Mouse (Mus musculus): ENCODE data around the gene Asb12.
"Not testable (repeated sequence)": the region's sequence is repeated elsewhere in the genome, so short reads cannot be mapped to it uniquely, and the experiment has no call there.

The Asb12 gene

DNA sequence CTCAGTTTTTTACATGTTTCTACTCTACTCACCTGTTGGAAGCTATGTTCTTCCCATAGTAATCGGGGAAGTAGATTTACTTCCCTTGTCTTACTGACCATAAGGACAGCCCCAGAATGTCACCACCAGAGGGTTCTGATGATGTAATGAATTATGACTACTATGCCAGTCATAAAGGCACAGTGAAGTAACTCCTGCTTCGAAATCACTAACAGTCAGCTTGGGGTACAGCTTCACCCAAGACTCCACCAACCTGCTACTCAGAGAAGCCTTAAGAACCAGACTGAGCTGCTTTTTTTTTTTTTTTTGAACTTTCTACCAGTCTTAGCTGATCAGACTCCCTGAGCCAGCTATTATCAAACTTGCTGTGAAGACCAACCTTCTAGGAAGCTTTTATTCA, at the start of gene Asb12, which contains the start of gene Pfn5:
Asb12 (minus strand) TSS at position 101 of the 400 bp plus-strand sequence.
Pfn5 (plus strand) TSS at position 218 of the 400 bp plus-strand sequence.
- no peak for DNase-seq (ENCODE audit: low read depth, low spot score)

DNA sequence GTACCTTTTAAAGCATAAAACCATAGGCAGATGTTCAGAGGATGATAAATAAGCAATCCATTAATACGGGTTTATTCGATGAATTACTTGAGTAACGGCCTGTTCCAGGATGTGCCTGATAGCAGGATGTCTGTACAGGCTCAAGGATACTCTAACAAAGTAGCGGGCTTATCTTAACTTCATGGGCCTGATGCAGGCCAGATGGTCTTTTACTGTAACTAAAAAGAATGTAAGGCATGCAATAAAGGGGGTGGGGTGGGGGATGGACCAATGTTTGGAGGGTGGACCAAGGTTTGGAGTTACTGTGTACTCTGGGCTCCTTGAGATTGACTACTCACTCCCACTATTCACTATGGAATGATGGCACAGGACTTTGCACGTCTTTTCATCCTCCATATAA, 42.8 kb upstream of the Asb12 start:
- DNase-seq (ENCODE audit: low read depth, low spot score): no peak

DNA sequence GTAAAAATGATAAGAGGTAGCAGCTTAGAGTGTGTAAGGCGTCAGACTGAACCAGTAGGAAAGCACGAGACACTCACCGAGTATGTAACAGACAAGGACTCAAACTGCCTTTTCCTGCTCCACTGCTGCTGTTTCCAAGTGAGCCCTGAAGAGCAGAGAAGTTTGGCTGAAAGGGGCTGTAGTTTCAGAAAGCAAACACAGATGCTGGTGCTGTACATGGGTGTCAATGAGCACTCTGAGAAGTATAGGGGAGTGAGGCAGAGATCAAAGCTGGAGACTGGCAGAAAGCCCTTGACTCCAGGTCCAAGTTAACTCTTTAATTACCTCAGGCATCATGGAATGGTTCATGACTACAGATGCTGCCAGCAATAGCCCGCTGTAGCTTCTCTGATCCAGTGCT, 3.5 kb downstream of the Asb12 start:
- DNase-seq (ENCODE audit: low read depth, low spot score): no peak

GRCm38 (mm10) chrX:95535493-95535892, 22.3 kb downstream of the Asb12 start:
- not testable (repeated sequence) for DNase-seq (ENCODE audit: low read depth, low spot score)

DNA sequence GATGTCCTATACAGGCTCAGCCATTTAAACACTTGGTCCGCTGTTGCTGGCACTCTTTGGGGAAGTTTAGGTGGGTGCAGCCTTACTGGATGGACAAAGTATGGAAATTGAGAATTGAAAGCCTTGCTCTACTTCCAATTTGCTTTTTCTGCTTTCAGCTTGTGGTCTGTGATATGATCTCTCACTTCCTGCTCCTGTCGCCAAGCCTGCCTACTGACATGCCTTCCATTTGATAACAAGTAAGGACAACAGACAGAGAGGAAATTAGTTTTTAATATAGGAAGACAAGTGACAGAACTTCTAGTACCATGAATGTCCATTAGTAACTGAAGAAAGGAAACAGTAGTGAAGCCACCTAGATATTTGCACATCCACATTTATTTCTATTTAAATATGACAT, 32.6 kb downstream of the Asb12 start:
- no peak for DNase-seq (ENCODE audit: low read depth, low spot score)

DNA sequence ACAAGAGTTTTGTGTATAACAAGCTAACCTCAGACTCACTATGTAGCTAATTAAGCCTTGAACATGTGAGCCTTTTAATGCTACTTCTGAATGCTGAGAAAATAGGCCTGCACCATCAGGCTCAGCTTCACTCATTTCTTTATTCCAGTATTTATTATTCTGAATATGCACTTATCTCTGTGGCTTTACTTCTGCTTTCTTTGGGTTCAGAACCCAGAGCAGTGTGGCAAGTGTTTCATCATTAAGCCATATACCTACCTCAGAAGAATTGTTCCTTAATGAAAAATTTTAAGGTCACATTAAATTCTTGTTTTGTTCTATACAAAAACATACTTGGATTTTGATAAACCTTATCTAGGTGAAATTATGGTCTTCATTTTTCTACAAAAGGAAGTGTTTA, 33.9 kb downstream of the Asb12 start:
- DNase-seq (ENCODE audit: low read depth, low spot score): no peak

DNA sequence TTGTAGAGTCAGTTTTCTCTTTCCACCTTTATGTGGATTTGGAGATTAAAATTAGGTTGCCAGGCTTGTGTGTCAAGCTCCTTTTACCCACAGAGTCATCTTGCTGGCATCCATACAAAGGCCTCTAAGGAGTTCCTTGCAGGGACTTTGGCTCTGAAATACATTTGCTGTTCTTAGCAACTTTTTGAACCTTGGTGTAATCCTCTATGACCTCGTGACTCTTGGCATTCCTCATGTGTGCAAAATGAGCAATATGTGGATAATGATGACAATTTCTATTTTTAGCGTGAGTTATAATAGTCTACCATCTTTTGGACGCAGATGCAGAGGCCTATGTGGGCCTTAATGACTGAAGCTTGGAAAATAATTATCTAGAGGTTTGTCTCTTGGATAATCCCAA, 100.6 kb downstream of the Asb12 start:
- no peak for DNase-seq (ENCODE audit: low read depth, low spot score)

DNA sequence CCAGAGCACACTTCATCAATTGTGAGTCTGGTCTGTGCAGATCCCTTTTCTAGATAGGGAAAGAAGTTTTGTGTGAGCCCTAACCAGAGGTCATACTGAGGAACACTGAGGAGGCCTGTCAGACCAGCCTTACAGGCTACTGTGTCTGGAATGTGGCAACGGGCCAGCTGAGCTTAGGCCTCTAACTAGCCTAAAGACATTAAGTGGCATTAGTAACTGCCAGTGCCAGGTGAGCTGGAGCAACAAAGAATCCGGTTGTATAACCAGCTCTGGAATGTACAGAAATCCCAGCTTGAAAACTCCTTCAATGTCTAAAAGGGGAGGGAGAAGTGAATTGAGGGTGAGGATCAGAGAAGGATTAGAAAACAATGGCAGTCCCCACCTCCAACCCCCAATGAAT, 111.9 kb downstream of the Asb12 start:
- no peak for DNase-seq (ENCODE audit: low read depth, low spot score)

DNA sequence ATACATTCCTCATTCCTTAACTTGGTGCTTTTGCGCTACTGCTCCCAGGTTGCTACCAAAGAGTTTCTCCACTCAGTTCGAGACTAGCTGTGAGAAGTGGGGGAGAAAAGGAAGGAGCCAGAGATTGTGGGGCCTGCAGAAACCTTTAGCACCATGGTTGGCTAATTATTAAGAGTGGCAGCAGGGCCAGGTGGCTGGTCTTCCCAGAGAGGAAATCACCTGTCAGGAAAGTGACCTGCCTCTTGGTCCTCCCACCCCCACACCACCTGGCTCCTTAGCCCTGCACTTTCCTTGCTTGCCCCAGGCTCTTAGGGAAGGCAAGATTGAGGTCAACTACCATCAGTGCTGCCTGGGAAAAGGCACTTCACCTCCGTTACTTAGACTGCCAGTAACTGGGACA, 112.6 kb downstream of the Asb12 start:
- DNase-seq (ENCODE audit: low read depth, low spot score): no peak

GRCm38 (mm10) chrX:95444776-95445111, 113.0 kb downstream of the Asb12 start, which contains the start of gene Amer1:
TSS of gene Amer1 (minus strand) at chrX:95444872.
- DNase-seq (ENCODE audit: low read depth, low spot score): peak; percentile 69

DNA sequence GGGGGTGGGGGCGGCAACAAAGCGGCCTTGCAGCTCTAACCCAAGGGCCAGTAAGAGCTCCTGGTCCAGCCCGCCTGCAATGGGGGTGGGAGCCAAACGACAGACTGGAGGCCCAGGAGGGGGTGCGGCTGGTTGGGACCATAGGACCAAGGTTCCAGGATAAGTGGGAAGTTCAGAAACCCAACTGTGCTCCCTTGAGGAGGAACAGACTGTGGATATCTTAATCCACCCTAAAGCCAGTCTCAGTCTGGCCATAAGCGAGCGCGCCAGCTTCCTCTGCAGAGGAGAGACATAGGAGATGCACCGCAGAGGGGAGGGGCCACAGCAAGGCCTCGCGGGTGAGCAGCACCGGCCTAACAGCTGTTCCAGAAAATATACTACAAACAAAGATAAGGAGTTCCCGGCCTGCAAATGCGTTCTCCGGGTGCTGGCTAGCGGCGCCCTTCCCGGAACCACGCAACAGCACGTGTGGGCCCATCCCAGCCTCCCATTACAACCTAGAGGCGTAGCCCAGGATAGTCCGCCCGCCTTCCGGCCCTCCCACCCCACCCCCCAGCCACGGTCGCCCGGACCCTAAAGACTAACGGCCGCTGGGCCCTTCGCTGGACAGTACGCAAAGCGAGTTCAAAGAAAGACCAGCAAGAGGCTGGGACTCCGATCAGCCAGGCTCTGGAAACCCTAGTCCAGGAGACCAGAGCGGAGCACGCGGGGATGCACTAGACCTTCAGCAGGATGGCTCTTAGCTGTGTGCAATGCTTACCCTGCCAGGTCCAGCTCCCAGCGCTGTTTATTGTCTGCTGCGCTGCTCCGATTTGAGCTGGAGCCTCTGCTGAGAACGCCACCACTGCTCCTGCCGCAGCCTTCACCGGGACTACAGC, 113.7 kb downstream of the Asb12 start:
- no peak for DNase-seq (ENCODE audit: low read depth, low spot score)

DNA sequence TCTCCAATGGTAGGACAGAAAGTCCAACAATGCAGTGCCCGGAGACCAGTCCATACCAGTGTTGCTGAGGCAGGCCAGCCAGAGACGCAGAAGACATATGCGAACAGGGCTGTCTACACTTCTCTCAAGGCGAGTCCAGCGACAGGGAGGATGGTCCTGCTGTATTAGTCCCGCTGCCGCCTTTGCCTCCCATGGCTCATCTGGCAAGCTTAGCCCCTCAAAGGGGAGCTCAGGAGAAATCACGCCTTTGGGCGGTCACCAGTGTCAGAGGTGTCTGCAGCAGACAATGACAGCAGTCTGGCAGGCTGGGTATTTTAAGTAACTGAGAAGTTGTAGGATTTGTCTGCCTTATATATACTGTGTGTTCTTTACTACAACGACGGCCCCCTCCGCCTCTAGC, 114.4 kb downstream of the Asb12 start:
- no peak for DNase-seq (ENCODE audit: low read depth, low spot score)

DNA sequence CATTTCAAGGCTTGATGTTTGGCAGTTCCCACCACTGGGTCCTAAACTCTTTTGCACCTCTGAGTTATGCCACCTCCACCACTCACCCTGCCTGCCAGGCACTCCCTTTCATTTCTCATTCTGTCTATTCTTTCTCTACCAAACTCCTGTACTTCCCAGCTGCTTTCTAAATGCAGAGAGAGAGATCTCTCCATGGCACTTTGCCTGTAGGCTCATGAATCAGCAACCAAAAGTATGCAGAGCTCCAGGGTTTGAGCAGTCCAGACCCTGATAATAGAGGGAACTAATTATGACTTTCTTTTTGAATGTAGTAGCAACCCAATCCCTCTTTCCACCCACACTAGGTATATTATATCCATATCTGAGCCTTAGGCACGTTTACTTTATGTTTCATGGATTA, 115.5 kb downstream of the Asb12 start:
- DNase-seq (ENCODE audit: low read depth, low spot score): no peak

- no peak for DNase-seq (ENCODE audit: low read depth, low spot score)
These were observed 116.5 kb downstream of the Asb12 start for GRCm38 (mm10) chrX:95441290-95441689.

DNA sequence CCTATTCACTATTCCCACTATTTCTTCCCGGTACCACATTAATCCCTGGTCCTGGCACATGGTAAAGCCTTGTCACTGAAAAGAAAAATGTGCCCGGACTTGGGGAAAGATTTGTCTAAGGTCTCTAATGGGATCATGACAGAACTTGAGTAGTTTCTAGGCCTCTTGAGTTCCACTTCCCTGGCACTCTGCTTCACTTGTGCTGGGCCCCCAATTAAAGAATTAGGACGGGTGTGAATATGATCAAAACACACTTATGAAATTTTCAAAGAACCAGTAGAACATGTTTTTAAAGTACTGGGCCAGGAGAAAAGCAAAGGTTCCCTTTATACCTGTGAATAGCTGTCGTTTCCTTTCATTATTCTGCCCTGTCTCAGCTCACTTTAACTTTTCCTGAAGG, 119.3 kb downstream of the Asb12 start:
- no peak for DNase-seq (ENCODE audit: low read depth, low spot score)

- DNase-seq (ENCODE audit: low read depth, low spot score): no peak
These were observed 120.6 kb downstream of the Asb12 start for GRCm38 (mm10) chrX:95437236-95437635.
